Mouse (Mus musculus) CH12.LX (cell line): Measurements from ENCODE around the gene Sdr39u1. TPM values are rescaled to one million over a fixed set of nuclear protein-coding genes. Genes with fewer than 3 reads are reported as not detected.

Experiments used
- DNase-seq: peaks from one replicate; pipeline ENCODE4 v3.0.0-alpha.2; 2013; ENCODE audit errors: extremely low read depth
- H3K27ac ChIP-seq: 2 replicates; pipeline ENCODE4 v1.5.1; 2012; ENCODE audit warnings: low read depth, mild to moderate bottlenecking, control low read depth, moderate library complexity; ENCODE audit not compliant: insufficient read depth
- H3K27me3 ChIP-seq: replicated peaks from 2 replicates; pipeline ENCODE3; 2012; ENCODE audit warnings: inconsistent platforms
- H3K36me3 ChIP-seq, 2 experiments: replicated peaks in 1 of 2; 2 replicates each; pipeline versions ENCODE3 to v1.6.1; 2012; ENCODE audit warnings: inconsistent platforms in 1 of 2, low read length in 1 of 2, mild to moderate bottlenecking in 1 of 2, mixed read lengths in 1 of 2, moderate library complexity in 1 of 2; ENCODE audit not compliant: control insufficient read depth in 1 of 2, insufficient read depth in 1 of 2
- H3K4me1 ChIP-seq, 2 experiments: 2 replicates each; pipeline ENCODE4 v1.6.1; 2012; ENCODE audit warnings: inconsistent platforms in 1 of 2, moderate library complexity in 1 of 2; ENCODE audit not compliant: insufficient read depth in 2 of 2, control insufficient read depth in 1 of 2
- H3K4me2 ChIP-seq: 2 replicates; pipeline ENCODE4 v1.6.1; 2012; ENCODE audit warnings: low read depth, mild to moderate bottlenecking, control low read depth; ENCODE audit not compliant: poor library complexity, insufficient read depth, severe bottlenecking
- H3K4me3 ChIP-seq, 3 experiments: fragments of 150-350 bp in 1 of 3; sonication (generic) in 1 of 3; replicated peaks in 1 of 3; 2 replicates each; pipeline versions ENCODE3 to v1.5.1; 2011 to 2012; ENCODE audit warnings: low read depth in 2 of 3, low read length in 2 of 3, mild to moderate bottlenecking in 2 of 3, moderate library complexity in 2 of 3, control low read depth in 1 of 3, improper control_type of control experiment in 1 of 3, inconsistent platforms in 1 of 3, mixed read lengths in 1 of 3; ENCODE audit not compliant: poor library complexity in 1 of 3
- H3K79me2 ChIP-seq: replicated peaks from 2 replicates; pipeline ENCODE4 v1.6.1; 2012; ENCODE audit warnings: mild to moderate bottlenecking, moderate library complexity; ENCODE audit not compliant: control insufficient read depth, poor library complexity, insufficient read depth, severe bottlenecking; ENCODE audit errors: extremely low read depth
- H3K9ac ChIP-seq: 2 replicates; pipeline ENCODE4 v1.6.1; 2012; ENCODE audit warnings: low read depth, mild to moderate bottlenecking, control low read depth, moderate library complexity; ENCODE audit not compliant: insufficient read depth
- H3K9me3 ChIP-seq: replicated peaks from 2 replicates; pipeline ENCODE3; 2012; ENCODE audit warnings: low read length, inconsistent platforms, mixed read lengths
- BHLHE40 ChIP-seq: IDR thresholded peaks from 2 replicates; pipeline ENCODE4 v1.6.1; 2011; ENCODE audit warnings: mild to moderate bottlenecking, low read depth, low read length, improper control_type of control experiment
- CHD1 ChIP-seq: IDR thresholded peaks from 2 replicates; pipeline ENCODE4 v1.6.1; 2012; ENCODE audit warnings: low read depth, low read length, improper control_type of control experiment, inconsistent platforms
- CTCF ChIP-seq, 2 experiments: IDR thresholded peaks in 1 of 2; conservative IDR thresholded peaks in 1 of 2; 2 replicates each; pipeline ENCODE4 v1.5.1; 2011 to 2012; ENCODE audit warnings: low read depth in 2 of 2, low read length in 2 of 2, improper control_type of control experiment in 1 of 2, inconsistent platforms in 1 of 2, mild to moderate bottlenecking in 1 of 2, moderate library complexity in 1 of 2
- ELF1 ChIP-seq: IDR thresholded peaks from 2 replicates; pipeline ENCODE4 v1.6.1; 2014; ENCODE audit warnings: low read depth, mild to moderate bottlenecking, inconsistent platforms, low read length, improper control_type of control experiment
- EP300 ChIP-seq: IDR thresholded peaks from 2 replicates; pipeline ENCODE4 v1.6.1; 2011; ENCODE audit warnings: low read length, improper control_type of control experiment
- GABPA ChIP-seq: IDR thresholded peaks from 2 replicates; pipeline ENCODE4 v1.6.1; 2012; ENCODE audit warnings: low read depth, low read length, improper control_type of control experiment, inconsistent platforms; ENCODE audit not compliant: insufficient replicate concordance
- HCFC1 ChIP-seq: IDR thresholded peaks from 2 replicates; pipeline ENCODE4 v1.6.1; 2012; ENCODE audit warnings: low read depth, mild to moderate bottlenecking, inconsistent platforms, low read length, improper control_type of control experiment
- IRF4 ChIP-seq: IDR thresholded peaks from 2 replicates; pipeline ENCODE4 v1.6.1; 2014; ENCODE audit warnings: low read depth, mild to moderate bottlenecking, inconsistent platforms, low read length, improper control_type of control experiment
- JUN ChIP-seq: IDR thresholded peaks from 2 replicates; pipeline ENCODE4 v1.6.1; 2011; ENCODE audit warnings: low read depth, mild to moderate bottlenecking, low read length, improper control_type of control experiment, moderate library complexity; ENCODE audit not compliant: insufficient read depth
- JUND ChIP-seq: conservative IDR thresholded peaks from 2 replicates; pipeline ENCODE4 v1.6.1; 2011; ENCODE audit warnings: low read depth, low read length, improper control_type of control experiment
- KAT2A ChIP-seq: IDR thresholded peaks from 2 replicates; pipeline ENCODE4 v1.6.1; 2012; ENCODE audit warnings: low read length, improper control_type of control experiment, inconsistent platforms; ENCODE audit not compliant: insufficient replicate concordance
- MAFK ChIP-seq: IDR thresholded peaks from 2 replicates; pipeline ENCODE4 v1.6.1; 2011; ENCODE audit warnings: low read length, improper control_type of control experiment; ENCODE audit not compliant: insufficient replicate concordance
- MAX ChIP-seq: IDR thresholded peaks from 2 replicates; pipeline ENCODE4 v1.6.1; 2011; ENCODE audit warnings: low read length, improper control_type of control experiment
- MAZ ChIP-seq: IDR thresholded peaks from 2 replicates; pipeline ENCODE4 v1.6.1; 2012; ENCODE audit warnings: low read depth, mild to moderate bottlenecking, inconsistent platforms, low read length, improper control_type of control experiment, moderate library complexity
- MEF2A ChIP-seq: IDR thresholded peaks from 2 replicates; pipeline ENCODE4 v1.6.1; 2014; ENCODE audit warnings: low read depth, mild to moderate bottlenecking, inconsistent platforms, low read length, improper control_type of control experiment, borderline replicate concordance
- MXI1 ChIP-seq: IDR thresholded peaks from 2 replicates; pipeline ENCODE4 v1.6.1; 2011; ENCODE audit warnings: mild to moderate bottlenecking, low read depth, low read length, improper control_type of control experiment
- MYC ChIP-seq: IDR thresholded peaks from 2 replicates; pipeline ENCODE4 v1.6.1; 2011; ENCODE audit warnings: low read depth, mild to moderate bottlenecking, improper control_type of control experiment, low read length
- NELFE ChIP-seq: IDR thresholded peaks from 2 replicates; pipeline ENCODE4 v1.6.1; 2011; ENCODE audit warnings: low read depth, low read length, improper control_type of control experiment
- PAX5 ChIP-seq: IDR thresholded peaks from 2 replicates; pipeline ENCODE4 v1.6.1; 2012; ENCODE audit warnings: low read length, inconsistent platforms, mixed read lengths
- POLR2A ChIP-seq: IDR thresholded peaks from 2 replicates; pipeline ENCODE4 v1.6.1; 2011; ENCODE audit warnings: low read depth, mild to moderate bottlenecking, improper control_type of control experiment, low read length
- RCOR1 ChIP-seq: conservative IDR thresholded peaks from 2 replicates; pipeline ENCODE4 v1.6.1; 2012; ENCODE audit warnings: low read depth, mild to moderate bottlenecking, inconsistent platforms, low read length, improper control_type of control experiment
- SMC3 ChIP-seq: IDR thresholded peaks from 2 replicates; pipeline ENCODE4 v1.6.1; 2011; ENCODE audit warnings: low read depth, low read length, improper control_type of control experiment
- TBP ChIP-seq: conservative IDR thresholded peaks from 2 replicates; pipeline ENCODE4 v1.6.1; 2011; ENCODE audit warnings: low read depth, low read length, improper control_type of control experiment
- ZC3H11A ChIP-seq: IDR thresholded peaks from 2 replicates; pipeline ENCODE4 v1.6.1; 2012; ENCODE audit warnings: low read depth, mild to moderate bottlenecking, inconsistent platforms, low read length, improper control_type of control experiment
- ZMIZ1 ChIP-seq: IDR thresholded peaks from 2 replicates; pipeline ENCODE4 v1.6.1; 2012; ENCODE audit warnings: low read depth, mild to moderate bottlenecking, inconsistent platforms, low read length, improper control_type of control experiment
- ZNF384 ChIP-seq: IDR thresholded peaks from 2 replicates; pipeline ENCODE4 v1.6.1; 2012; ENCODE audit warnings: low read depth, low read length, improper control_type of control experiment, inconsistent platforms
- dilution Hi-C: fragments of 300-500 bp; cut with MboI; formaldehyde crosslinking; loops from 2 replicates; pipeline ENCODE4 v1.14.3; 2020; ENCODE audit warnings: low sequenced_read_pairs; ENCODE audit not compliant: extremely low pct_unique_long_range_greater_than_20kb, extremely low pct_ligation_motif_present
- in situ Hi-C: fragments of 300-500 bp; cut with MboI; formaldehyde crosslinking; loops from 3 replicates; pipeline ENCODE4 v1.14.3; 2019; ENCODE audit warnings: low sequenced_read_pairs, low pct_ligation_motif_present, low pct_unique_long_range_greater_than_20kb, mixed read lengths
- polyA plus RNA-seq: library from polyadenylated mRNA; unstranded; fragments of >175 nt; gene quantifications from 2 replicates; pipeline ENCODE4 v1.2.1, GENCODE M21; 2012; ENCODE audit warnings: low read depth; ENCODE audit not compliant: insufficient read length
- total RNA-seq, 2 experiments: library from RNA; depleted of rRNA; stranded (reverse); fragments of 300-350 nt in 1 of 2; fragments of >200 nt in 1 of 2; gene quantifications; 2 replicates each; pipeline ENCODE4 v1.2.3; 2012 to 2014

The Sdr39u1 gene
- total and polyA plus RNA-seq, 3 experiments = 61.4 to 90.8 (median 66.7) TPM

- no peak for TF ChIP-seq PAX5
- no peak for TF ChIP-seq MAZ
- no peak for TF ChIP-seq TBP
- TF ChIP-seq POLR2A = no peak
- TF ChIP-seq SMC3 = no peak
- no peak for TF ChIP-seq RCOR1
- no peak for TF ChIP-seq CHD1
- no peak for TF ChIP-seq ZMIZ1
- TF ChIP-seq NELFE = no peak
- TF ChIP-seq IRF4 = peak; percentile 17; the same call in 1 of the 2 replicates
These were observed 45.0 kb downstream of the Sdr39u1 start (continued) for GRCm38 (mm10) chr14:55855101-55855561.

- no peak overlapping the region for H3K27ac ChIP-seq
- H3K4me3 ChIP-seq = no peak overlapping the region
- H3K27me3 ChIP-seq = no peaks in the 10 kb centered on the region
These were observed 45.5 kb downstream of the Sdr39u1 start for GRCm38 (mm10) chr14:55854406-55855100.

GRCm38 (mm10) chr14:55853621-55854285 lies 46.3 kb downstream of the Sdr39u1 start, which contains the start of gene Nynrin:
Nynrin (plus strand) TSS chr14:55854010.
- Histone ChIP-seq H3K4me2 (no peak within 1 kb of the TSS), H3K36me3 (no peaks in the 10 kb centered on the region), H3K9ac (no peak within 1 kb of the TSS), H3K4me3 (no peak within 1 kb of the TSS), H3K79me2 (no peaks in the 10 kb centered on the region), H3K27me3 (no peaks in the 10 kb centered on the region), H3K4me1 (peaks cover 9 to 31% of the 10 kb centered on the region in 2 experiments), H3K9me3 (no peaks in the 10 kb centered on the region), H3K27ac (no peak within 1 kb of the TSS)
- no peak for DNase-seq
- in situ Hi-C loops (no loop called here), dilution Hi-C loops (no loop called here)
- no peak for TF ChIP-seq MAFK
- TF ChIP-seq POLR2A = no peak
- no peak for TF ChIP-seq ZC3H11A
- TF ChIP-seq SMC3 = no peak
- TF ChIP-seq HCFC1 = no peak
- no peak for TF ChIP-seq EP300

More at GRCm38 (mm10) chr14:55854406-55855100, 45.5 kb downstream of the Sdr39u1 start:
- dilution Hi-C loops (no loop called here), in situ Hi-C loops (no loop called here)
- Histone ChIP-seq H3K4me2 (no peak overlapping the region), H3K9ac (no peak overlapping the region), H3K36me3 (no peaks in the 10 kb centered on the region), H3K79me2 (no peaks in the 10 kb centered on the region), H3K4me1 (peaks cover 9 to 31% of the 10 kb centered on the region in 2 experiments), H3K9me3 (no peaks in the 10 kb centered on the region)
- DNase-seq = no peak
- TF ChIP-seq PAX5 (no peak), MAZ (no peak), KAT2A (no peak), ELF1 (no peak), MXI1 (no peak), CTCF (conservative IDR thresholded peaks at IDR 0.05 in 1 of 2, IDR thresholded peaks at IDR 0.05 in 1 of 2; ENCODE audit: low read depth in 2 of 2, low read length in 2 of 2) (no peak), TBP (no peak), SMC3 (no peak), JUND (no peak), MEF2A (no peak), GABPA (no peak), BHLHE40 (no peak), ZNF384 (no peak), MAX (no peak), MYC (no peak), JUN (no peak)
